Mouse (Mus musculus) brain, adult 2 months (tissue): ENCODE results near the gene Iqsec1.

ENCODE experiments used
- DNase-seq: peaks from one replicate; pipeline ENCODE4 v3.0.0; 2011; ENCODE audit warnings: low read depth, low spot score

The Iqsec1 gene

GRCm38 (mm10) chr6:90969341-90969871 is 19.1 kb downstream of the Iqsec1 start:
- no peak for DNase-seq

DNA sequence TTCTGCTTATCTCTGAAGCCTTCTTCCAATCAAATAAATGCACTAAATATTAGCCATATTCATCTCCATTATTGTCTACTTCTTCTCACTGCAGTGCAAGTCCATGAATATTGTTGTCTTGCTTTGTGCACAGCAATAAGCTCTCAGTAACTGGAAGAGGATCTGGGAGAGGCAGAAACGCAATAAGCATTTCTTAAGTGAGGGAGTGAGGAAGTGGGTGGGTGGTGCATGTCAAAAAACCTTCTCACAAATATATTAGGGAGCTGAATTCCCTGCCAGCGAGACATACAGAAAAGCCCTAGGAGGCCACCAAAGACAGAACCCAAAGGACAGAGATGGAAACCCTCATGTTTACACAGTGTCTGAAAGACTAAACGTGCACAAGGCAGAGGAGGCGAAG is 35.1 kb downstream of the Iqsec1 start:
- DNase-seq = peak; percentile 56

DNA sequence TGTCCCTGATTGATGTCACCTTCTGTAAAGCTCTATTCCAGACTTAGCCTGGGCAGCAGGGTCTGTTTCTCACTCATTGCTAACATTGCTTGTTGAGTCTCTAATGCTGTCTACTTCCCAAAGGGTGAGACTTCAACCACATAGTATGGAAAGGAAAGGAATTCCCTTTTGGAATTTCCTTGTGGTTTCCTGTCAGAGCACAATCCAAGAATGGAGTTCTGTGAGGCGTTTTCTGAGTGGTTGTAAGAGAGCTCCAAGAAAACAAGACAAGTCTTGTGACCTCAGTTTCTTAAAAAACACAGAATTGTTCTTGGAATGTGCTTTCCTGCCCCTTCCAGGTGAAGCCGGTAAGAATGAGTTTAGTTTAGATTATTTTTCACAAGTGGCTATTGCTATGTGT is 37.5 kb downstream of the Iqsec1 start:
- no peak for DNase-seq

DNA sequence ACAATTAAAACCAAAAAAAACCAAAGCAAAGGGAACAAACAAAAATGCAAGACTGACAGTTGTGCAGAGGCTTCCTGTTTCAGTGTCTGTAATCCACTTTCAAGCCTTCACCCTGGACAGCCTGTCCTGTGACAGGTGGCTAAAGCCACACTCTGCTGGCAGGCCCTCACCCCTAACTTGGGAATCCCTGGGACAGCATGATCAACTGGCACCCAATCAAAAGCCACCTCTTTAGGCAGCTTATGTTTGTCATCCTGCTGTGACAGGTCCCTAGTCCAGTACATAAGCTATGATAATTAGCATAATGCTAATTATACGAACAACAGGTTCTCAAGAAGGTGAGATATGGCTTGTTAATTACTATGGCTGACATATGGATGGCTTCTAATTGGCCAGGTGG is 40.4 kb downstream of the Iqsec1 start:
- no peak for DNase-seq

DNA sequence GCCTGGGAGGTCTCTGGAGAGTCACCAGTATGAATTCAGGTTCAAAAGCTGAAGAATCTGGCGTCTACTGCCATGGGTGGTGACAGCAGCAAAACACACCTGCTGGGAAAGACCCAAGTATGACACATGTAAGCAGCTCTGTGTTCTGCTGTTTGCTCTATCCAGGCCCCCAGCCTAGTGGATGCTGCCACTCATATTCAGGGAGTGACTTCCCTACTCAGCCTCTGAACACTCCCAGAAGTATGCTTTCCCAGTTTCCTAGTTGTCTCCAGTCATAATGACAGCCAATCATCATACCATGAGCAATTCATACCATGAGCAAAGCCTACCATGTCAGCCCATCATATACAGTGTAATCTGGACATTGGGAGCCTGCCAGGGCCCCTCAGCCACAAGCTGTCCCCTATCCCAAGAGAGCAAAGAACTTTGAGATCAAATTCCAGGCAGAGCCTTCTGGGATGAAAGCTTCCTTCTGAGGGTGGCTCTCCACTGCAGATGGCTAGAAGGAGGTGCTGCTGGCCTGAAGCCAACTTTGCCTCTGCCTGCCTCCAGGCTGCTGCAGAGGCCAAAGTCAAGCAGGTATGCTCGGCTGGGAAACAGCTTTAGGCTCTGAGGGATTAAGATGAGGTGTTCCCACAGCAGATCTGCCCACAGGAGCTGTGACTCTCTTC is 42.8 kb downstream of the Iqsec1 start:
- peak; percentile 88 for DNase-seq

- DNase-seq = peak; percentile 60
Measured at GRCm38 (mm10) chr6:90941257-90941656, 47.2 kb downstream of the Iqsec1 start.

DNA sequence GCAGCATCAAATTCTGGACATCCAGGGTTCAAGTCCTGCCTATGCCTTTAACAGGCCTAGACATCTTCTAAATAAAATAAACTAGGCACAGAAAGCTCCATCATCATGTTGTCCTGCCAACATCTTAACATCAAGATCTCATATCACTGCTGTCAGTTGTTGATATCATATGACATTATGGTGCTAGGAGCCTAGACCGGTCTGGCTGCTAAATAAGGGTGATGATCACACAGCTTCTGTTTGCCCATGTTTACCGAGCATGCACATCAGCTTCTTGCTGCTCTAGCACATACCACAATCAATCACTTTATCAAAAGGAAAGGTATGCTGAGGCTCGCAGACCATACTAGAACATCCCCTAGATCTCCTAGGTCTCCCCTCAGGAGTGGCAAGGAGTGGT is 54.8 kb downstream of the Iqsec1 start:
- DNase-seq = no peak

- no peak for DNase-seq
Measured at GRCm38 (mm10) chr6:90928806-90929205, 59.7 kb downstream of the Iqsec1 start.

DNA sequence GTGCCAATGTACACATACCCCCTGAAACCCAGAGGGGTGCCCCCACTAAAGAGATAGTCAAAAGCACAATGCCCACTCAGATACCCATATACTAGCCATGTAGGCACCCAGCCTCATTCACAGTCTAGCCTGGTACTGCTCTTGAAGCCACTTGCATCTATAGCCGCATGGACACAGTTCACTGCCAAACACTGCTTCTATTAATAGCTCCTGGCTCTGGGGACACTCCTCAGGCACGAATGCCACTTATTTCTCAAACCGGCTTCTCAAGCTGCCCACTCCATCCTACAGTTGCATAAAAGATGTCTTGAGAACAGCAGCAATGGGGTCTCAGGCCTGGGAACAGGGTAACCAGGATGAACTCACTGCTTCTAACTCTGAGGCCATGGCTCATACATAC is 63.0 kb downstream of the Iqsec1 start:
- peak; percentile 84 for DNase-seq

- peak; percentile 76 for DNase-seq
Measured at GRCm38 (mm10) chr6:90924796-90925195, 63.7 kb downstream of the Iqsec1 start.

DNA sequence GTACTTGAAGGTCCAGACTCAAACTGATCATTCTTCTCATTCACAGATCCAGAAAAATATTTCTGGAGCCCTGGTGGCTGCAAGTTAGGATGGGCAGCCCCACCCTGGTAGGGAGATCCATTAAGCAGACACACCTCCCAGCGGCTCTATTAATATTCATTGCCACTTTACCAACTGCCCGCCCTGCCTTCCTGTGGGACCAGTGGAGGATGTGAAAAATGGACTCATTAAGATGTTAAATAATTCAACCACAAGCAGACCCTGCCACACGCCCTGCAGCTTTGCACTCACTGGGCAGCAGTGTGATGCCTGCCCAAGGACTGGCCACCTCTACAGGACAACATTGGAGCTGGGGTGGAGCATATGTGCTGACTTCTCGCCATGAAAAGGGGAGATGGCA is 64.1 kb downstream of the Iqsec1 start:
- DNase-seq = no peak

GRCm38 (mm10) chr6:90921259-90921946 is 67.1 kb downstream of the Iqsec1 start:
- DNase-seq = no peak

DNA sequence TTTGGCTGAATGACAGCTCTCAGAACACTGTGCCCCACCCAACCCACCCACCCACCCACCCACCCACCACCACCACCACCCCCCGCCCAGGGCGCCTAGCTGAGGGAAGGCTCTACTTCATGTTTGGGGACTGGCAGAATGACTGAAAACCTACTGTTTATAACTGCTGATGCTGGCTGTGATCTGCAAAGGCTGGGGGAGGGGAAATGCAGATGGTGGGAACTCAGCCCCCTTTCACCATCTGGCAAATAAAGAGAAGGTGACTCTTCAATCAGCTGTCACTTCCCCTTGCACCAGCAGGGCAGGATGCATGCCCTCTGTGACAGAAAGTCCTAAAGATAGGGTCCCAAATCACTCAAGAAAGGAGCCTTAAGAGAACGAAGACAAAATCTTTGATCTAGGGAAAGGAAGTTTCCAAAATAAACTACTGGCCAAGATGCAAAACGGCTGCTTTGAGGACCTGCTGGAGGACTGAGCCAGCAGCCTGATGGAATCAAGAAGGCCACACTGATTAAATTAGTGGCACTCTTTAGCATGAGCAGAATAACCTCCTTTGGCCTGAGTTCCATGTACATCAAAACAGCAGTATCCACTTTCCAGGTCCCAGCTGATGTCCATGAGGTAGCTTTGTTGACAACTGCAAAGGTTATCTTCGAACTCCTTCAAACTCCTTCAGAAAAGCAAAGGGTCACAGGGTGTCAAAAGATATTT is 67.8 kb downstream of the Iqsec1 start:
- DNase-seq = no peak

DNA sequence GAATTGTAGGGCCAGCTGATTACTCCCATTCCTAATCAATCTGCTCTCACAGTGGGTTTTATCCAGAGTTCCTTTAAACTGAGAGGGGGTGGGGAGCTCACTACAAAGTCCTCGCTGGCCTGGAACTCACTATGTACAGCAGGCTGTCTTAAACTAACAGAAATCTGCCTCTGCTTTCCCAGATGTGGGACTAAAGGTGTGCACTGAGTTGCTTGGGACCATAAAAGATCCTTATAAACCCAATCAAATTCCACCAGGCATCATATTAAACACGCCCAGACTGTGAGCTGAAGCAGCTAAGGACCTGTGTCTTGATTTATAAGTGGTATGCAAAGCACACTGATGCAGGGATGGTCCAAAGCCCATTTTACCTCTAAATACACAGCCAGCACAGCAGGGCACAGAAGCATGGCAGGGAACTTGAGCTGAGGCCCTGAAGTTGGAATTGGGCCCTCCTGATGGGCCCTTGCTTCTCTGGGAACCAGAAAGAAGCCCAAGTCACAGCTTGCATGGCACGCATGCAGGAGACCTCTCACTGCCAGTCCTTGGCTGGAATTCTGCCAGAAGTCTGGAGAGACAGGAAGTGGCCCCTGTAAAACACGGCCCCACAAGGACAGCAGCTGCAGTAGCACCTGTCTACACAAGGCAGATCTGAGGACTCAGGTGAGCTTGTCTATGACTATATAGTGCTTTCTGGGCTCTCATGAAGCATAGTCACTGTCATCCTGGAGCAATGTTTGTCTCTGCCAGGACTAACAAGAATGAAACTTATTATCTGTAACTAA is 68.7 kb downstream of the Iqsec1 start:
- DNase-seq = no peak

DNA sequence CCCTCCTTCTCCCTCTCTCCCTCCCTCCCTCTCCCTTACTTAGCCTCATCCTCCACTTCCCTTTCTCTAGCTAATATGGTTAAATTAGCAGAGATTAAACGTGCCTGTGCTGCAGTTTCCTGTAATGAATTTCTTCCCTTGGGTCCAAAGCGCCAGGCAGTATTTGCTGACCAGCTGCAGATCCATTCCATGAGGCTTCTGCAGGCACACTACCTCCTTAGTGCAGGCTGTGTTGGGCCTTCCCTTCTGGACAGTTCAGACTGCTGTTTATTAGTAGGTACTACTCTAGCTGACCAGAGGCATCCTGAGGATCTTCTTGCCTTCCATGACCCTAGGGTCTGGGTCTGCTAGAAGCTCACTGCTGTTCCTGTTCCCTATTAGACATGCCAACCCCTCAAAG is 72.9 kb downstream of the Iqsec1 start:
- no peak for DNase-seq

DNA sequence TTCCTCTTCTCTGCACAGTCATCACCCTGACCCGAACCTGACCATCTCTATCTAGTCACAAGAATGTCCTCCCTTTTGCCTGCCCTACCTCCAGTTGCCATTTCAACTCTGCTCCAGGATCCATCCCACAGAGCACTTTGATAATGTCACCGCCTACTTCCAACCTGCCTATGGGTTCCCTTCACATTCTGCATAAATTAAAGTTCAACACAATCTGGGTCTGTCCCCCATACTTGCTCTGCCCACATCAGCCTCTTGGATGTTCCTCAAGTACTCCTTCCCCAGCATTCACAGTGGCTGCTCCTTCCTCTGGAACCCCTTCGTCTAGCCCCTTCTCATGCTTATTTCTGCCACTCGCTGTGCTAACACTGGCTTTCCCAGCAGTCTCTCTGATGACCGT is 74.7 kb downstream of the Iqsec1 start:
- DNase-seq = peak; percentile 71

- peak; percentile 53 for DNase-seq
Measured at GRCm38 (mm10) chr6:90912768-90913167, 75.7 kb downstream of the Iqsec1 start.

DNA sequence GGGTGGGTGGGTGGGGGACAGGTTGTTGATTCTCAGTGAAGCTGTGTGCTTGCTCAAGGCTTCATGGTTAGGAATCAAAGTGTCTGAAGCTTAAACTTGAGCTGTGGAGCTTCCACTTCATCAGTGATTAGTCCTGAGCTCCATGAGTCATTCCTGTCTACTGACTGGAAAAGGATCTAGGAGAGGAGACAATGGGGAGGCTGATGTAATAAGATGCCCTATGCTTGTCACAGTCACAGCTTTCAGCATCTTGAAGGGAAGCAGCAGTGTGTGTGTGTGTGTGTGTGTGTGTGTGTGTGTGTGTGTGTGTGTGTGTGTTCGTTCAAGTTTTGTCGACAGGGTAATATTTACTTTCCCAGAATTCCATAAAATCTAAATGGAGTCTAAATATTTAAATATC is 84.3 kb downstream of the Iqsec1 start:
- peak; percentile 66 for DNase-seq

GRCm38 (mm10) chr6:90900302-90900701 is 88.2 kb downstream of the Iqsec1 start:
- DNase-seq = no peak

DNA sequence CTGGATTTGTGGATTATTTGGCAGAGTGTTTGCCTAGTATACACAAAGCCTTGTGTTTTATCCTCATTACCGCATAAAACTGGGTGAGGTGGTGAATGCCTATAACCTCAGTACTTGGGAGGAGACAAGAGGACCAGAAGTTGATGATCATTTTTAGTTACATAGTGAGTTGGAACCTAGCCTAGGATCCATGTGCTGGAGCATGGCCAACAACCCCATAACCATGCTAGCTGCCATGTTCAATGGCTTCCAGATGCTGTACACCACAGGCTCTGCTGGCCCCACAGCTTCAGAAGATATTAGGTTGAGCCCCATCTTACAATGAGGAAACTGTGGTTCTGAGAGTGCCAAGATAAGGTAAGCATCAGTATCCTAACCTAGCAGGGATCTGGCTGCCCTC is 89.2 kb downstream of the Iqsec1 start:
- DNase-seq = no peak

DNA sequence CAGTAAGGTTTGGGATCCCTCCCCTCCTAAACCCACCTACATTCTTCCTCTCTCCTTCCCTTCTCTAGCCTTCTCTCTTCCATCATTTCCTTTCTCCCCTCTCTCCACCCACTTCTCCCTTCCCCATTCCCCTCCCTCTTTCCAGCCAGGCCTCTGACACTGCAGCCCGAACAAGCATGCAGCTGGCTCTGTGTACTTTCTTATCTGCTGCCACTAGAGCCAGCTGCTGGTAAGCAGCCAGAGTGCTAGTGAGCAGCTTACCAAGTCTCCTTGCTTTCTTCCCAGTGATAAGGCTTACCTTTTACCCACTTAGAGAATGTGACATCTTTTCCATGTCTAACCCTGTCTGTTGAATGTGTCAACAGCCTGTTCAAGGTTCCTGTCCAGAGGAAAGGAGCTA is 90.4 kb downstream of the Iqsec1 start:
- no peak for DNase-seq

GRCm38 (mm10) chr6:90892401-90892800 is 96.1 kb downstream of the Iqsec1 start:
- no peak for DNase-seq
